Mouse (Mus musculus): ENCODE measurements around the gene Kif21a. TPM values are rescaled to one million over a fixed set of nuclear protein-coding genes. Genes with fewer than 3 reads are reported as not detected.

Gene Kif21a
- polyA plus RNA-seq, 1 experiment from 2014 or later = 9.8 TPM

- Histone ChIP-seq H3K4me2 (replicated peaks; ENCODE audit: low read depth, low read length) (no peak overlapping the region), H3K27ac (ENCODE audit: low read length) (no peak overlapping the region), H3K9ac (replicated peaks; ENCODE audit: low read length) (no peak overlapping the region), H3K4me1 (ENCODE audit: insufficient read depth, low read length) (no peaks in the 10 kb centered on the region), H3K36me3 (ENCODE audit: insufficient read depth, low read length) (peaks cover 2% of the 10 kb centered on the region; the same call in 1 of the 2 replicates), H3K27me3 (ENCODE audit: insufficient read depth, low read length) (no peaks in the 10 kb centered on the region), H3K4me3 (ENCODE audit: low read length) (no peak overlapping the region), H3K9me3 (ENCODE audit: low read length) (no peaks in the 10 kb centered on the region)
- 76% methylated on average over 4 of the region's 4 CpGs for WGBS
- ATAC-seq (ENCODE audit: low FRiP score, low TSS enrichment) = no peak
Measured at GRCm38 (mm10) chr15:90962548-90962947, 87.2 kb downstream of the Kif21a start.

GRCm38 (mm10) chr15:90960831-90961554, 88.8 kb downstream of the Kif21a start:
- ATAC-seq (ENCODE audit: low FRiP score, low TSS enrichment) = no peak
- H3K27me3 ChIP-seq (ENCODE audit: insufficient read depth, low read length) = no peaks in the 10 kb centered on the region
- 60% methylated on average over 8 of the region's 8 CpGs for WGBS
- H3K4me2 ChIP-seq (replicated peaks; ENCODE audit: low read depth, low read length) = no peak overlapping the region
- H3K27ac ChIP-seq (ENCODE audit: low read length) = no peak overlapping the region
- H3K9me3 ChIP-seq (ENCODE audit: low read length) = no peaks in the 10 kb centered on the region
- H3K4me1 ChIP-seq (ENCODE audit: insufficient read depth, low read length) = no peaks in the 10 kb centered on the region
- no peak overlapping the region for H3K9ac ChIP-seq (replicated peaks; ENCODE audit: low read length)
- no peaks in the 10 kb centered on the region for H3K36me3 ChIP-seq (ENCODE audit: insufficient read depth, low read length)
- no peak overlapping the region for H3K4me3 ChIP-seq (ENCODE audit: low read length)

GRCm38 (mm10) chr15:90951383-90951782, 98.4 kb downstream of the Kif21a start:
- H3K36me3 ChIP-seq (ENCODE audit: insufficient read depth, low read length) = no peaks in the 10 kb centered on the region
- no peak overlapping the region for H3K27ac ChIP-seq (ENCODE audit: low read length)
- no peak overlapping the region for H3K4me3 ChIP-seq (ENCODE audit: low read length)
- H3K27me3 ChIP-seq (ENCODE audit: insufficient read depth, low read length) = no peaks in the 10 kb centered on the region
- no peaks in the 10 kb centered on the region for H3K4me1 ChIP-seq (ENCODE audit: insufficient read depth, low read length)
- H3K9ac ChIP-seq (replicated peaks; ENCODE audit: low read length) = no peak overlapping the region
- ATAC-seq (ENCODE audit: low FRiP score, low TSS enrichment) = no peak
- WGBS = 88% methylated on average over 6 of the region's 6 CpGs
- H3K4me2 ChIP-seq (replicated peaks; ENCODE audit: low read depth, low read length) = no peak overlapping the region
- no peaks in the 10 kb centered on the region for H3K9me3 ChIP-seq (ENCODE audit: low read length)

- Histone ChIP-seq H3K9me3 (ENCODE audit: low read length) (no peaks in the 10 kb centered on the region), H3K36me3 (ENCODE audit: insufficient read depth, low read length) (no peaks in the 10 kb centered on the region; the same call in 1 of the 2 replicates), H3K4me2 (replicated peaks; ENCODE audit: low read depth, low read length) (no peak overlapping the region), H3K9ac (replicated peaks; ENCODE audit: low read length) (no peak overlapping the region), H3K27ac (ENCODE audit: low read length) (no peak overlapping the region), H3K27me3 (ENCODE audit: insufficient read depth, low read length) (no peaks in the 10 kb centered on the region), H3K4me3 (ENCODE audit: low read length) (no peak overlapping the region), H3K4me1 (ENCODE audit: insufficient read depth, low read length) (no peaks in the 10 kb centered on the region)
- WGBS = 89% methylated on average over 1 of the region's 1 CpGs
- ATAC-seq (ENCODE audit: low FRiP score, low TSS enrichment) = no peak
Measured at GRCm38 (mm10) chr15:90938469-90938868, 111.3 kb downstream of the Kif21a start.

- H3K27ac ChIP-seq (ENCODE audit: low read length) = no peak overlapping the region
- no peaks in the 10 kb centered on the region for H3K4me1 ChIP-seq (ENCODE audit: insufficient read depth, low read length)
Measured at GRCm38 (mm10) chr15:90935579-90935978, 114.2 kb downstream of the Kif21a start.

GRCm38 (mm10) chr15:90931451-90931850, 118.3 kb downstream of the Kif21a start:
- Histone ChIP-seq H3K27ac (ENCODE audit: low read length) (no peak overlapping the region), H3K4me2 (replicated peaks; ENCODE audit: low read depth, low read length) (no peak overlapping the region), H3K36me3 (ENCODE audit: insufficient read depth, low read length) (no peaks in the 10 kb centered on the region), H3K9ac (replicated peaks; ENCODE audit: low read length) (no peak overlapping the region), H3K4me1 (ENCODE audit: insufficient read depth, low read length) (no peaks in the 10 kb centered on the region), H3K9me3 (ENCODE audit: low read length) (no peaks in the 10 kb centered on the region), H3K4me3 (ENCODE audit: low read length) (no peak overlapping the region), H3K27me3 (ENCODE audit: insufficient read depth, low read length) (no peaks in the 10 kb centered on the region)
- 68% methylated on average over 5 of the region's 5 CpGs for WGBS
- no peak for ATAC-seq (ENCODE audit: low FRiP score, low TSS enrichment)

More at GRCm38 (mm10) chr15:90935579-90935978, 114.2 kb downstream of the Kif21a start:
- 71% methylated on average over 6 of the region's 6 CpGs for WGBS
- no peaks in the 10 kb centered on the region; the same call in 1 of the 2 replicates for H3K36me3 ChIP-seq (ENCODE audit: insufficient read depth, low read length)
- no peaks in the 10 kb centered on the region for H3K9me3 ChIP-seq (ENCODE audit: low read length)
- no peak overlapping the region for H3K4me3 ChIP-seq (ENCODE audit: low read length)
- ATAC-seq (ENCODE audit: low FRiP score, low TSS enrichment) = no peak
- H3K27me3 ChIP-seq (ENCODE audit: insufficient read depth, low read length) = no peaks in the 10 kb centered on the region
- no peak overlapping the region for H3K9ac ChIP-seq (replicated peaks; ENCODE audit: low read length)
- H3K4me2 ChIP-seq (replicated peaks; ENCODE audit: low read depth, low read length) = no peak overlapping the region

- Histone ChIP-seq H3K27ac (ENCODE audit: low read length) (no peak overlapping the region), H3K4me2 (replicated peaks; ENCODE audit: low read depth, low read length) (no peak overlapping the region), H3K9me3 (ENCODE audit: low read length) (0 out of 2 replicates have a peak, but pooled peaks cover 5% of the 10 kb centered on the region), H3K27me3 (ENCODE audit: insufficient read depth, low read length) (no peaks in the 10 kb centered on the region), H3K36me3 (ENCODE audit: insufficient read depth, low read length) (no peaks in the 10 kb centered on the region), H3K4me1 (ENCODE audit: insufficient read depth, low read length) (no peaks in the 10 kb centered on the region), H3K4me3 (ENCODE audit: low read length) (no peak overlapping the region), H3K9ac (replicated peaks; ENCODE audit: low read length) (no peak overlapping the region)
- WGBS = 32% methylated on average over 1 of the region's 1 CpGs
- ATAC-seq (ENCODE audit: low FRiP score, low TSS enrichment) = no peak
Measured at GRCm38 (mm10) chr15:90929043-90929442, 120.7 kb downstream of the Kif21a start.

GRCm38 (mm10) chr15:90896480-90896879, 153.3 kb downstream of the Kif21a start:
- 69% methylated on average over 9 of the region's 9 CpGs for WGBS
- ATAC-seq (ENCODE audit: low FRiP score, low TSS enrichment) = no peak
- no peaks in the 10 kb centered on the region for H3K27me3 ChIP-seq (ENCODE audit: insufficient read depth, low read length)
- H3K4me2 ChIP-seq (replicated peaks; ENCODE audit: low read depth, low read length) = no peak overlapping the region
- no peak overlapping the region for H3K4me3 ChIP-seq (ENCODE audit: low read length)
- no peaks in the 10 kb centered on the region for H3K4me1 ChIP-seq (ENCODE audit: insufficient read depth, low read length)
- H3K9me3 ChIP-seq (ENCODE audit: low read length) = no peaks in the 10 kb centered on the region
- H3K9ac ChIP-seq (replicated peaks; ENCODE audit: low read length) = no peak overlapping the region
- no peak overlapping the region for H3K27ac ChIP-seq (ENCODE audit: low read length)
- no peaks in the 10 kb centered on the region for H3K36me3 ChIP-seq (ENCODE audit: insufficient read depth, low read length)

- no peak overlapping the region for H3K4me3 ChIP-seq (ENCODE audit: low read length)
- H3K4me1 ChIP-seq (ENCODE audit: insufficient read depth, low read length) = no peaks in the 10 kb centered on the region
- H3K9me3 ChIP-seq (ENCODE audit: low read length) = no peaks in the 10 kb centered on the region
- H3K36me3 ChIP-seq (ENCODE audit: insufficient read depth, low read length) = no peaks in the 10 kb centered on the region
- 75% methylated on average over 8 of the region's 8 CpGs for WGBS
- H3K4me2 ChIP-seq (replicated peaks; ENCODE audit: low read depth, low read length) = no peak overlapping the region
- H3K27ac ChIP-seq (ENCODE audit: low read length) = no peak overlapping the region
- no peaks in the 10 kb centered on the region for H3K27me3 ChIP-seq (ENCODE audit: insufficient read depth, low read length)
- ATAC-seq (ENCODE audit: low FRiP score, low TSS enrichment) = no peak
- H3K9ac ChIP-seq (replicated peaks; ENCODE audit: low read length) = no peak overlapping the region
Measured at GRCm38 (mm10) chr15:90887466-90887865, 162.3 kb downstream of the Kif21a start.
